10 mouse cellular contexts compared by ENCODE assay signal in genomic region chr6:83117165-83117438, GRCm38 (mm10). TPM values are rescaled to one million over a fixed set of nuclear protein-coding genes. Genes with fewer than 3 reads are reported as not detected.
A peak's percentile ranks its signal among the peaks of the same experiment; 100 is the strongest.
DNase-seq lines count a peak whose midpoint lies in the region; ATAC-seq and TF ChIP-seq lines count a peak whose summit lies in the region.
"Had no signal": no experiment of that assay in that cellular context is flagged by ENCODE, and none has a peak within 500 bp of the region (broad histone marks: within the 10 kb centered on the region; RNA-seq: fewer than 3 reads in every experiment).

No protein-coding gene starts in this region.

- no peak for ATAC-seq in lung, embryonic 15.5 days (ENCODE audit: borderline replicate concordance, extremely low read depth, low FRiP score, low TSS enrichment)
- no peak for ATAC-seq in limb, embryonic 12.5 days (ENCODE audit: insufficient number of reproducible peaks, insufficient read depth, low FRiP score, low TSS enrichment, low read depth)
- no peak for ATAC-seq in neural tube, embryonic 15.5 days (ENCODE audit: low FRiP score)
- ATAC-seq: intestine, embryonic 16.5 days had no signal

- H3K27ac ChIP-seq in gastrocnemius, adult 2 months: no peak overlapping the region
- H3K27ac ChIP-seq in lung, embryonic 15.5 days: peak overlapping the region; percentile 0; the same call in 1 of the 2 replicates
- no peak overlapping the region for H3K27ac ChIP-seq in limb, embryonic 12.5 days
- H3K27ac ChIP-seq in neural tube, embryonic 15.5 days (replicated peaks): no peak overlapping the region

- H3K4me3 ChIP-seq in gastrocnemius, adult 2 months: no peak overlapping the region
- no peak overlapping the region for H3K4me3 ChIP-seq in lung, embryonic 15.5 days
- H3K4me3 ChIP-seq in limb, embryonic 12.5 days (replicated peaks): peak overlapping the region; percentile 83
- H3K4me3 ChIP-seq in neural tube, embryonic 15.5 days (replicated peaks): no peak overlapping the region

- H3K4me2 ChIP-seq in lung, embryonic 15.5 days: no peak overlapping the region
- H3K4me2 ChIP-seq in limb, embryonic 12.5 days: peak overlapping the region; percentile 96
- H3K4me2 ChIP-seq in neural tube, embryonic 15.5 days: peak overlapping the region; percentile 92; the same call in 1 of the 2 replicates

- intact Hi-C loops in gastrocnemius, adult 2 months (cut with DNase I): no loop called here

- no peak for TF ChIP-seq CTCF in gastrocnemius, adult 2 months (IDR thresholded peaks at IDR 0.05)

- DNase-seq in gastrocnemius, adult 2 months: peak; percentile 24
- no peak for DNase-seq in gastrocnemius, postnatal 4 days (ENCODE audit: low spot score in 2 of 2)
- no peak for DNase-seq in lung, adult 18-20 months
- no peak for DNase-seq in frontal cortex, postnatal 10 days (ENCODE audit: low spot score in 2 of 2)
- no peak for DNase-seq in lung, postnatal 25 days (ENCODE audit: low spot score)
- DNase-seq: cerebellum, postnatal 36 days had no signal

- no peaks in the 10 kb centered on the region for H3K27me3 ChIP-seq in lung, embryonic 15.5 days
- H3K27me3 ChIP-seq in limb, embryonic 12.5 days: no peaks in the 10 kb centered on the region
- H3K27me3 ChIP-seq in neural tube, embryonic 15.5 days (replicated peaks): no peaks in the 10 kb centered on the region

- H3K36me3 ChIP-seq in lung, embryonic 15.5 days: peaks cover 26% of the 10 kb centered on the region
- H3K36me3 ChIP-seq in limb, embryonic 12.5 days: peaks cover 34% of the 10 kb centered on the region
- peaks cover 30% of the 10 kb centered on the region for H3K36me3 ChIP-seq in neural tube, embryonic 15.5 days

- WGBS in lung, embryonic 15.5 days: 76% methylated on average over 4 of the region's 4 CpGs
- 81% methylated on average over 4 of the region's 4 CpGs for WGBS in limb, embryonic 12.5 days
- 93% methylated on average over 4 of the region's 4 CpGs for WGBS in neural tube, embryonic 15.5 days

- H3K4me1 ChIP-seq in lung, embryonic 15.5 days: peaks cover 39% of the 10 kb centered on the region
- peaks cover 33% of the 10 kb centered on the region for H3K4me1 ChIP-seq in limb, embryonic 12.5 days (replicated peaks)
- H3K4me1 ChIP-seq in neural tube, embryonic 15.5 days: peaks cover 55% of the 10 kb centered on the region

- H3K9me3 ChIP-seq in lung, embryonic 15.5 days: no peaks in the 10 kb centered on the region
- no peaks in the 10 kb centered on the region for H3K9me3 ChIP-seq in limb, embryonic 12.5 days
- H3K9me3 ChIP-seq in neural tube, embryonic 15.5 days (replicated peaks): no peaks in the 10 kb centered on the region

- no peak overlapping the region for H3K9ac ChIP-seq in lung, embryonic 15.5 days
- 0 out of 2 replicates have a peak overlapping the region, but pooled peaks have one; percentile 13 for H3K9ac ChIP-seq in limb, embryonic 12.5 days (replicated peaks)
- no peak overlapping the region for H3K9ac ChIP-seq in neural tube, embryonic 15.5 days (replicated peaks)

RNA-seq across cellular contexts. Expression of gene Mogs, which starts 1.8 kb away (rescaled TPM):
- 1 to 10 TPM; 4.7 to 6.6 TPM for total RNA-seq in gastrocnemius, adult 2 months (2021)
- 10 to 100 TPM; 20.0 to 21.9 TPM for total RNA-seq in gastrocnemius, postnatal 4 days (2021)
- 54.5 and 54.8 TPM in 2 replicates for polyA plus RNA-seq in lung, embryonic 15.5 days (2015; fragmentation: Nextera tagmentation; extraction: Ambion mirVana)
- 55.3 and 58.2 TPM in 2 replicates for polyA plus RNA-seq in limb, embryonic 12.5 days (2016; fragmentation: Nextera tagmentation; extraction: Ambion mirVana)
- polyA plus RNA-seq in neural tube, embryonic 15.5 days (2015; fragmentation: Nextera tagmentation; extraction: Ambion mirVana): 26.1 and 31.3 TPM in 2 replicates

RNA-seq across cellular contexts. Expression of gene Wbp1, which starts 4.3 kb away (rescaled TPM):
- total RNA-seq in gastrocnemius, adult 2 months (2021): 10 to 100 TPM; 43.3 to 45.6 TPM
- 10 to 100 TPM; 52.7 to 62.3 TPM for total RNA-seq in gastrocnemius, postnatal 4 days (2021)
- polyA plus RNA-seq in lung, embryonic 15.5 days (2015; fragmentation: Nextera tagmentation; extraction: Ambion mirVana): 119 and 120 TPM in 2 replicates
- 191 and 219 TPM in 2 replicates for polyA plus RNA-seq in limb, embryonic 12.5 days (2016; fragmentation: Nextera tagmentation; extraction: Ambion mirVana)
- 146 and 155 TPM in 2 replicates for polyA plus RNA-seq in neural tube, embryonic 15.5 days (2015; fragmentation: Nextera tagmentation; extraction: Ambion mirVana)

RNA-seq across cellular contexts. Expression of gene Ino80b, which starts 8.1 kb away (rescaled TPM):
- total RNA-seq in gastrocnemius, adult 2 months (2021): 10 to 100 TPM; 13.7 to 16.3 TPM
- 10 to 100 TPM; 18.6 to 20.6 TPM for total RNA-seq in gastrocnemius, postnatal 4 days (2021)
- 13.5 and 15.2 TPM in 2 replicates for polyA plus RNA-seq in lung, embryonic 15.5 days (2015; fragmentation: Nextera tagmentation; extraction: Ambion mirVana)
- 17.6 and 19.2 TPM in 2 replicates for polyA plus RNA-seq in limb, embryonic 12.5 days (2016; fragmentation: Nextera tagmentation; extraction: Ambion mirVana)
- polyA plus RNA-seq in neural tube, embryonic 15.5 days (2015; fragmentation: Nextera tagmentation; extraction: Ambion mirVana): 12.0 and 12.3 TPM in 2 replicates

RNA-seq across cellular contexts. Expression of gene Mrpl53, which starts 8.3 kb away (rescaled TPM):
- total RNA-seq in gastrocnemius, adult 2 months (2021): 100 to 1,000 TPM in 1 of 2 experiments, 10 to 100 TPM in 1; 94.7 to 121 TPM
- 100 to 1,000 TPM in 1 of 2 experiments, 10 to 100 TPM in 1; 79.5 to 100 TPM for total RNA-seq in gastrocnemius, postnatal 4 days (2021)
- polyA plus RNA-seq in lung, embryonic 15.5 days (2015; fragmentation: Nextera tagmentation; extraction: Ambion mirVana): 128 and 145 TPM in 2 replicates
- 134 and 140 TPM in 2 replicates for polyA plus RNA-seq in limb, embryonic 12.5 days (2016; fragmentation: Nextera tagmentation; extraction: Ambion mirVana)
- 121 and 123 TPM in 2 replicates for polyA plus RNA-seq in neural tube, embryonic 15.5 days (2015; fragmentation: Nextera tagmentation; extraction: Ambion mirVana)

RNA-seq across cellular contexts. Expression of gene Gm42688, which starts 15.7 kb away (rescaled TPM):
- 1 to 10 TPM; 1.0 to 1.2 TPM for total RNA-seq in gastrocnemius, adult 2 months (2021)
- total RNA-seq in gastrocnemius, postnatal 4 days (2021): 1 to 10 TPM; 2.2 to 2.7 TPM
- 3.4 TPM in 2 replicates for polyA plus RNA-seq in lung, embryonic 15.5 days (2015; fragmentation: Nextera tagmentation; extraction: Ambion mirVana)
- 3.9 and 4.2 TPM in 2 replicates for polyA plus RNA-seq in limb, embryonic 12.5 days (2016; fragmentation: Nextera tagmentation; extraction: Ambion mirVana)
- polyA plus RNA-seq in neural tube, embryonic 15.5 days (2015; fragmentation: Nextera tagmentation; extraction: Ambion mirVana): 4.8 and 7.6 TPM in 2 replicates
